ENCODE assay signal across 24 mouse cellular contexts in genomic region chr13:69631659-69632058, GRCm38 (mm10). TPM values are rescaled to one million over a fixed set of nuclear protein-coding genes. Genes with fewer than 3 reads are reported as not detected.
DNase-seq lines count a peak whose midpoint lies in the region; ATAC-seq and TF ChIP-seq lines count a peak whose summit lies in the region.
"Had no signal": no experiment of that assay in that cellular context is flagged by ENCODE, and none has a peak within 500 bp of the region (broad histone marks: within the 10 kb centered on the region; RNA-seq: fewer than 3 reads in every experiment).

No protein-coding gene starts in this region.

- H3K36me3 ChIP-seq in heart, embryonic 12.5 days = peaks cover 99% of the 10 kb centered on the region
- H3K36me3 ChIP-seq in kidney, adult 2 months (ENCODE audit: control insufficient read depth, insufficient read depth, low read length) = peaks cover 3% of the 10 kb centered on the region
- peaks cover 98% of the 10 kb centered on the region for H3K36me3 ChIP-seq in kidney, embryonic 15.5 days

- no peaks in the 10 kb centered on the region for H3K9me3 ChIP-seq in heart, embryonic 12.5 days (replicated peaks)
- H3K9me3 ChIP-seq in kidney, embryonic 15.5 days (replicated peaks) = no peaks in the 10 kb centered on the region
- H3K9me3 ChIP-seq: embryonic facial prominence, embryonic 13.5 days; forebrain, embryonic 12.5 days; G1E; heart, embryonic 13.5 days; hindbrain, embryonic 12.5 days had no signal

- no peaks in the 10 kb centered on the region for H3K27me3 ChIP-seq in heart, embryonic 12.5 days (replicated peaks)
- no peaks in the 10 kb centered on the region for H3K27me3 ChIP-seq in kidney, adult 2 months (replicated peaks; ENCODE audit: control insufficient read depth, insufficient read depth, low read length)
- no peaks in the 10 kb centered on the region for H3K27me3 ChIP-seq in kidney, embryonic 15.5 days
- H3K27me3 ChIP-seq: embryonic facial prominence, embryonic 13.5 days; forebrain, embryonic 12.5 days; heart, embryonic 13.5 days; hindbrain, embryonic 12.5 days had no signal

- H3K4me1 ChIP-seq in heart, embryonic 12.5 days (replicated peaks) = no peaks in the 10 kb centered on the region
- peaks cover 14% of the 10 kb centered on the region; the same call in 1 of the 2 replicates for H3K4me1 ChIP-seq in kidney, adult 2 months (ENCODE audit: control insufficient read depth, insufficient read depth, low read length)
- H3K4me1 ChIP-seq in kidney, embryonic 15.5 days = no peaks in the 10 kb centered on the region
- H3K4me1 ChIP-seq: embryonic facial prominence, embryonic 13.5 days; forebrain, embryonic 12.5 days; heart, embryonic 13.5 days; hindbrain, embryonic 12.5 days had no signal

- ATAC-seq in heart, embryonic 12.5 days (ENCODE audit: insufficient number of reproducible peaks, low FRiP score) = no peak
- ATAC-seq in kidney, embryonic 15.5 days (replicated peaks; ENCODE audit: low FRiP score) = no peak
- ATAC-seq: activated CD4-positive, CD25-positive, alpha-beta regulatory T cell, adult 4 months; CD4-positive, CD25-positive, alpha-beta regulatory T cell, adult 4 months; forebrain, embryonic 16.5 days had no signal

- H3K4me2 ChIP-seq in heart, embryonic 12.5 days = no peak overlapping the region
- no peak overlapping the region for H3K4me2 ChIP-seq in kidney, embryonic 15.5 days
- H3K4me2 ChIP-seq: embryonic facial prominence, embryonic 13.5 days; forebrain, embryonic 12.5 days; heart, embryonic 13.5 days; hindbrain, embryonic 12.5 days had no signal

- DNase-seq in heart, adult 11 months = peak; percentile 75
- DNase-seq in kidney, adult 2 months = peak; percentile 85
- DNase-seq in urinary bladder, adult 2 months (ENCODE audit: low spot score) = peak; percentile 11
- DNase-seq in urinary bladder, postnatal 10 days (ENCODE audit: low spot score) = no peak
- no peak for DNase-seq in adrenal gland, postnatal 25 days
- no peak for DNase-seq in T-cell, adult 2 months (ENCODE audit: low spot score)
- DNase-seq: adrenal gland, postnatal 14 days; B cell, adult 2 months; cerebellum, adult 18-20 months; cerebellum, adult 9-11 months; cerebellum, postnatal 36 days; gastrocnemius, postnatal 10 days; heart, adult 2 months; heart, postnatal 4 days had no signal

- no peak for TF ChIP-seq POLR2A in kidney, adult 2 months (IDR thresholded peaks at IDR 0.05; ENCODE audit: low read depth, low read length)

- H3K27ac ChIP-seq in heart, embryonic 12.5 days (ENCODE audit: poor library complexity, severe bottlenecking) = no peak overlapping the region
- H3K27ac ChIP-seq in kidney, adult 2 months (ENCODE audit: insufficient read depth, low read depth, low read length) = 0 out of 2 replicates have a peak overlapping the region, but pooled peaks have one; percentile 4
- H3K27ac ChIP-seq in kidney, embryonic 15.5 days = no peak overlapping the region
- H3K27ac ChIP-seq: embryonic facial prominence, embryonic 13.5 days; forebrain, embryonic 12.5 days; heart, adult 2 months; heart, embryonic 13.5 days; hindbrain, embryonic 12.5 days had no signal

- WGBS in heart, embryonic 12.5 days = 82% methylated on average over 4 of the region's 4 CpGs
- WGBS in kidney, adult 2 months = 35% methylated on average over 4 of the region's 4 CpGs
- WGBS in kidney, embryonic 15.5 days = 85% methylated on average over 4 of the region's 4 CpGs

- no peak overlapping the region for H3K4me3 ChIP-seq in heart, embryonic 12.5 days
- H3K4me3 ChIP-seq in kidney, adult 2 months (ENCODE audit: insufficient read depth, low read depth, low read length) = no peak overlapping the region
- no peak overlapping the region for H3K4me3 ChIP-seq in kidney, embryonic 15.5 days (replicated peaks)
- H3K4me3 ChIP-seq: embryonic facial prominence, embryonic 13.5 days; forebrain, embryonic 12.5 days; heart, adult 2 months; heart, embryonic 13.5 days; hindbrain, embryonic 12.5 days had no signal

- no peak for TF ChIP-seq CTCF in kidney, adult 2 months (conservative IDR thresholded peaks at IDR 0.05; ENCODE audit: insufficient read depth, insufficient read length, low read depth, low read length)

- no peak overlapping the region for H3K9ac ChIP-seq in heart, embryonic 12.5 days
- H3K9ac ChIP-seq in kidney, embryonic 15.5 days = no peak overlapping the region
- H3K9ac ChIP-seq: embryonic facial prominence, embryonic 13.5 days; forebrain, embryonic 12.5 days; heart, embryonic 13.5 days; hindbrain, embryonic 12.5 days had no signal

RNA-seq across cellular contexts. Expression of gene Srd5a1, which starts 20.4 kb away (rescaled TPM):
- polyA plus RNA-seq in heart, embryonic 12.5 days (2016; fragmentation: Nextera tagmentation; extraction: Ambion mirVana) = 7.2 and 8.1 TPM in 2 replicates
- polyA plus RNA-seq in kidney, adult 2 months (2012; rRNA removed) = 13.9 and 15.7 TPM in 2 replicates
- polyA plus RNA-seq in kidney, embryonic 15.5 days (2015; fragmentation: Nextera tagmentation; extraction: Ambion mirVana) = 22.9 and 26.5 TPM in 2 replicates
- polyA plus RNA-seq in urinary bladder, adult 2 months (2012; rRNA removed) = 139 and 150 TPM in 2 replicates
- 29.5 and 31.7 TPM in 2 replicates for total RNA-seq in adrenal gland, postnatal 25 days (2021)

Comparison
In these comparisons a context has a peak if more than half of its experiments do, and no peak if none do; other contexts are left out.
1. DNase-seq: peak in heart, adult 11 months (single experiment), kidney, adult 2 months (single experiment) and urinary bladder, adult 2 months (single experiment); none in urinary bladder, postnatal 10 days (single experiment), adrenal gland, postnatal 25 days (single experiment) and T-cell, adult 2 months (single experiment).